Mouse (Mus musculus) testis, adult 2 months (tissue): Measurements from ENCODE around the gene Actn2.

Experiments
- CTCF ChIP-seq: fragments of 200-500 bp; IDR thresholded peaks from 2 replicates; pipeline ENCODE4 v1.5.1; 2012; ENCODE audit warnings: low read depth, mild to moderate bottlenecking, inconsistent platforms, low read length, moderate library complexity; ENCODE audit not compliant: control insufficient read depth, insufficient read depth, insufficient replicate concordance
- POLR2A ChIP-seq: fragments of 200-500 bp; IDR thresholded peaks from 2 replicates; pipeline ENCODE4 v1.6.1; 2012; ENCODE audit warnings: low read depth, mild to moderate bottlenecking, inconsistent platforms, low read length, moderate library complexity; ENCODE audit not compliant: control insufficient read depth

GRCm38 (mm10) chr13:12274721-12275120, 65.8 kb downstream of the Actn2 start:
- TF ChIP-seq CTCF = no peak
- no peak for TF ChIP-seq POLR2A
